Mouse (Mus musculus) lung, adult 2 months (tissue): ENCODE data around the gene Hist1h3b.

Source experiments
- CTCF ChIP-seq: fragments of 200-500 bp; IDR thresholded peaks from 2 replicates; pipeline ENCODE4 v1.5.1; 2011; ENCODE audit warnings: mild to moderate bottlenecking, low read length, control low read depth; ENCODE audit not compliant: insufficient read depth
- POLR2A ChIP-seq: fragments of 200-500 bp; IDR thresholded peaks from 2 replicates; pipeline ENCODE4 v1.6.1; 2011; ENCODE audit warnings: low read depth, mild to moderate bottlenecking, control low read depth, low read length, borderline replicate concordance; ENCODE audit errors: extremely low read depth

DNA sequence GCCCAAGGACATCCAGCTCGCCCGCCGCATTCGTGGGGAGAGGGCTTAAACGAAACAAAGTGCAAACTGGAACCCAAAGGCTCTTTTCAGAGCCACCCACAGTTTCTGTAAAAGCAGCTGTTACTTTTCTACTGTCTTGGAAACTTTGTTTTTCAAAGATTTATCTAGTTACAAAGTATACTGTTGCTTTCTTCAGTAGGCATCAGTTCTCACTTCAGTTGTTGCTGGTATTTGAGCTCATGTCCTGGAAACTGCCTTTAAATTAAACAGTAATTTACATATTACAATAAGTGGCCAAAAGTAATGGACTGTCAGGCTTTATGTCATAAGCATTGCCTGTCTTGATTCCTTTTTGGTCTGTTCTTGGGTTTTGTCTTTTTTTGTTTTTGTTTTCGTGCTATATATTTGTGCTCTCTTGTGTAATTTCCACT, 690 bp downstream of the Hist1h3b start:
- TF ChIP-seq POLR2A = no peak
- TF ChIP-seq CTCF = no peak
